Mouse (Mus musculus) E14TG2a.4 (cell line): Measurements from ENCODE around the gene Ddx4.
"Not testable (repeated sequence)": the region's sequence is repeated elsewhere in the genome, so short reads cannot be mapped to it uniquely, and the experiment has no call there.

Experiments
- H3K27me3 ChIP-seq: 2 replicates; pipeline ENCODE4 v1.6.1; 2014; ENCODE audit warnings: low read length, control low read depth; ENCODE audit not compliant: insufficient read depth
- H3K36me3 ChIP-seq: 2 replicates; pipeline ENCODE4 v1.6.1; 2014; ENCODE audit warnings: low read length, control low read depth; ENCODE audit not compliant: insufficient read depth
- H3K4me1 ChIP-seq: replicated peaks from 2 replicates; pipeline ENCODE4 v1.6.1; 2014; ENCODE audit warnings: low read depth, low read length, control low read depth
- H3K4me3 ChIP-seq: replicated peaks from 2 replicates; pipeline ENCODE4 v1.5.1; 2014; ENCODE audit warnings: mild to moderate bottlenecking, low read length
- H3K9me3 ChIP-seq: 2 replicates; pipeline ENCODE4 v1.6.1; 2014; ENCODE audit warnings: low read length, control low read depth
- CTCF ChIP-seq: conservative IDR thresholded peaks from 2 replicates; pipeline ENCODE4 v1.5.1; 2014; ENCODE audit warnings: low read length
- NANOG ChIP-seq: IDR thresholded peaks from 2 replicates; pipeline ENCODE4 v1.6.1; 2014; ENCODE audit warnings: borderline replicate concordance, low read length, mixed read lengths
- POU5F1 ChIP-seq: IDR thresholded peaks from 2 replicates; pipeline ENCODE4 v1.6.1; 2014; ENCODE audit warnings: low read length, borderline replicate concordance

Gene Ddx4

GRCm38 (mm10) chr13:112624622-112625021 is 27.7 kb downstream of the Ddx4 start:
- H3K9me3 ChIP-seq = no peaks in the 10 kb centered on the region
- H3K4me1 ChIP-seq = no peaks in the 10 kb centered on the region
- H3K36me3 ChIP-seq = no peaks in the 10 kb centered on the region
- TF ChIP-seq NANOG (no peak), CTCF (no peak), POU5F1 (no peak)
- no peaks in the 10 kb centered on the region for H3K27me3 ChIP-seq
- H3K4me3 ChIP-seq = no peak overlapping the region

GRCm38 (mm10) chr13:112623656-112624055 is 28.6 kb downstream of the Ddx4 start:
- Histone ChIP-seq H3K4me1 (no peaks in the 10 kb centered on the region), H3K4me3 (no peak overlapping the region), H3K36me3 (no peaks in the 10 kb centered on the region), H3K27me3 (no peaks in the 10 kb centered on the region), H3K9me3 (no peaks in the 10 kb centered on the region)
- no peak for TF ChIP-seq POU5F1
- no peak for TF ChIP-seq CTCF
- no peak for TF ChIP-seq NANOG

- Histone ChIP-seq H3K27me3 (no peaks in the 10 kb centered on the region), H3K36me3 (no peaks in the 10 kb centered on the region), H3K9me3 (no peaks in the 10 kb centered on the region), H3K4me1 (no peaks in the 10 kb centered on the region), H3K4me3 (no peak overlapping the region)
- TF ChIP-seq CTCF (no peak), NANOG (no peak), POU5F1 (no peak)
Observed at GRCm38 (mm10) chr13:112621592-112621991, 30.7 kb downstream of the Ddx4 start.

GRCm38 (mm10) chr13:112608606-112609005 is 43.7 kb downstream of the Ddx4 start:
- H3K36me3 ChIP-seq = no peaks in the 10 kb centered on the region
- H3K4me1 ChIP-seq = no peaks in the 10 kb centered on the region
- TF ChIP-seq CTCF = no peak
- TF ChIP-seq NANOG = no peak
- no peak for TF ChIP-seq POU5F1
- no peak overlapping the region for H3K4me3 ChIP-seq
- H3K9me3 ChIP-seq = no peaks in the 10 kb centered on the region
- no peaks in the 10 kb centered on the region for H3K27me3 ChIP-seq

- no peaks in the 10 kb centered on the region for H3K36me3 ChIP-seq
- TF ChIP-seq NANOG (no peak), POU5F1 (no peak), CTCF (no peak)
Observed at GRCm38 (mm10) chr13:112604411-112604810, 47.9 kb downstream of the Ddx4 start.

GRCm38 (mm10) chr13:112603839-112604238 is 48.4 kb downstream of the Ddx4 start:
- TF ChIP-seq POU5F1 (no peak), CTCF (no peak), NANOG (no peak)
- Histone ChIP-seq H3K9me3 (no peaks in the 10 kb centered on the region), H3K4me3 (no peak overlapping the region), H3K4me1 (no peaks in the 10 kb centered on the region), H3K27me3 (no peaks in the 10 kb centered on the region), H3K36me3 (no peaks in the 10 kb centered on the region)

More at GRCm38 (mm10) chr13:112604411-112604810, 47.9 kb downstream of the Ddx4 start:
- Histone ChIP-seq H3K4me3 (no peak overlapping the region), H3K4me1 (no peaks in the 10 kb centered on the region), H3K9me3 (no peaks in the 10 kb centered on the region), H3K27me3 (no peaks in the 10 kb centered on the region)

- TF ChIP-seq POU5F1 (no peak), CTCF (no peak), NANOG (no peak)
- H3K4me3 ChIP-seq = no peak overlapping the region
- H3K4me1 ChIP-seq = no peaks in the 10 kb centered on the region
- no peaks in the 10 kb centered on the region for H3K9me3 ChIP-seq
- no peaks in the 10 kb centered on the region for H3K36me3 ChIP-seq
- H3K27me3 ChIP-seq = no peaks in the 10 kb centered on the region
Observed at GRCm38 (mm10) chr13:112602607-112603006, 49.7 kb downstream of the Ddx4 start.

GRCm38 (mm10) chr13:112594260-112594659 is 58.0 kb downstream of the Ddx4 start, which contains the start of gene Il31ra:
Gene Il31ra, minus strand, starts transcription at chr13:112594360.
- not testable (repeated sequence) for H3K36me3 ChIP-seq, H3K4me1 ChIP-seq, H3K4me3 ChIP-seq, H3K9me3 ChIP-seq, H3K27me3 ChIP-seq

- Histone ChIP-seq H3K36me3 (no peaks in the 10 kb centered on the region), H3K9me3 (no peaks in the 10 kb centered on the region), H3K4me1 (no peaks in the 10 kb centered on the region), H3K4me3 (no peak overlapping the region), H3K27me3 (peaks cover 3% of the 10 kb centered on the region; the same call in 1 of the 2 replicates)
- TF ChIP-seq NANOG = no peak
- TF ChIP-seq CTCF = no peak
- no peak for TF ChIP-seq POU5F1
Observed at GRCm38 (mm10) chr13:112590254-112590653, 62.0 kb downstream of the Ddx4 start.
